Mouse (Mus musculus) forebrain, embryonic 15.5 days (tissue): ENCODE data around the gene Pop7. TPM values are rescaled to one million over a fixed set of nuclear protein-coding genes. Genes with fewer than 3 reads are reported as not detected.
A peak's percentile ranks its signal among the peaks of the same experiment; 100 is the strongest.

Experiments used
- ATAC-seq: fragments of 200-750 bp; cut with Nextera tagmentation; replicated peaks from 2 replicates; pipeline ENCODE4 v1.8.0; 2017; ENCODE audit warnings: mild to moderate bottlenecking, moderate TSS enrichment, moderate library complexity
- H3K27ac ChIP-seq: fragments of 300-500 bp; sonication (generic); replicated peaks from 2 replicates; pipeline ENCODE4 v1.5.1; 2015; ENCODE audit warnings: mild to moderate bottlenecking, inconsistent platforms
- H3K27me3 ChIP-seq: fragments of 300-500 bp; sonication (generic); 2 replicates; pipeline ENCODE4 v1.6.1; 2015; ENCODE audit warnings: inconsistent platforms
- H3K36me3 ChIP-seq: fragments of 300-500 bp; sonication (generic); 2 replicates; pipeline ENCODE4 v1.6.1; 2015; ENCODE audit warnings: mild to moderate bottlenecking, inconsistent platforms
- H3K4me1 ChIP-seq: fragments of 300-500 bp; sonication (generic); 2 replicates; pipeline ENCODE4 v1.6.1; 2015; ENCODE audit warnings: inconsistent platforms
- H3K4me2 ChIP-seq: fragments of 300-500 bp; sonication (generic); replicated peaks from 2 replicates; pipeline ENCODE4 v1.6.1; 2015; ENCODE audit warnings: mild to moderate bottlenecking, inconsistent platforms
- H3K4me3 ChIP-seq: fragments of 300-500 bp; sonication (generic); 2 replicates; pipeline ENCODE4 v1.5.1; 2015; ENCODE audit warnings: mild to moderate bottlenecking, inconsistent platforms
- H3K9ac ChIP-seq: fragments of 300-500 bp; sonication (generic); replicated peaks from 2 replicates; pipeline ENCODE4 v1.6.1; 2015; ENCODE audit warnings: mild to moderate bottlenecking, inconsistent platforms
- H3K9me3 ChIP-seq: fragments of 300-500 bp; sonication (generic); 2 replicates; pipeline ENCODE4 v1.6.1; 2016; ENCODE audit warnings: inconsistent platforms
- WGBS: fragments of 180-500 bp; shearing (Covaris S2); methylation state at CpG from one replicate; pipeline ENCODE4 v1.1.7; 2015; ENCODE audit warnings: mixed read lengths; 5-methylcytosine and 5-hydroxymethylcytosine counted together
- polyA plus RNA-seq: library from polyadenylated mRNA; unstranded; fragments of >200 nt; fragmentation: Nextera tagmentation; extraction: Ambion mirVana; gene quantifications from 2 replicates; pipeline ENCODE4 v1.2.1, GENCODE M21; 2015

Pop7 gene
- 75.9 and 79.3 TPM in 2 replicates for polyA plus RNA-seq

- Histone ChIP-seq H3K27me3 (no peaks in the 10 kb centered on the region; the same call in 1 of the 2 replicates), H3K9me3 (no peaks in the 10 kb centered on the region), H3K4me3 (peak within 1 kb of the TSS; percentile 82), H3K4me1 (peaks cover 16% of the 10 kb centered on the region), H3K9ac (peak within 1 kb of the TSS; percentile 80), H3K27ac (peak within 1 kb of the TSS; percentile 99), H3K36me3 (no peaks in the 10 kb centered on the region), H3K4me2 (peak within 1 kb of the TSS; percentile 90)
- WGBS = 1% methylated on average over 64 of the region's 64 CpGs
- ATAC-seq = peak; percentile 94
These were observed at the start of gene Pop7 for GRCm38 (mm10) chr5:137501709-137502666. Pop7 (minus strand) TSS chr5:137502518.

GRCm38 (mm10) chr5:137551119-137551518 lies 48.8 kb upstream of the Pop7 start:
- no peak overlapping the region for H3K9ac ChIP-seq
- H3K9me3 ChIP-seq = no peaks in the 10 kb centered on the region
- H3K4me1 ChIP-seq = peaks cover 18% of the 10 kb centered on the region
- ATAC-seq = no peak
- no peaks in the 10 kb centered on the region for H3K27me3 ChIP-seq
- no peak overlapping the region for H3K27ac ChIP-seq
- WGBS = 72% methylated on average over 5 of the region's 5 CpGs
- no peak overlapping the region for H3K4me2 ChIP-seq
- no peaks in the 10 kb centered on the region for H3K36me3 ChIP-seq
- H3K4me3 ChIP-seq = no peak overlapping the region

GRCm38 (mm10) chr5:137549840-137550239 lies 47.5 kb upstream of the Pop7 start:
- Histone ChIP-seq H3K4me3 (no peak overlapping the region), H3K9ac (no peak overlapping the region), H3K27ac (no peak overlapping the region), H3K4me1 (peaks cover 13% of the 10 kb centered on the region), H3K27me3 (no peaks in the 10 kb centered on the region), H3K4me2 (no peak overlapping the region), H3K9me3 (no peaks in the 10 kb centered on the region), H3K36me3 (no peaks in the 10 kb centered on the region)
- ATAC-seq = no peak
- 85% methylated on average over 2 of the region's 2 CpGs for WGBS

- H3K9ac ChIP-seq = no peak overlapping the region
- no peak for ATAC-seq
- H3K27me3 ChIP-seq = no peaks in the 10 kb centered on the region
- no peak overlapping the region for H3K4me2 ChIP-seq
- H3K9me3 ChIP-seq = no peaks in the 10 kb centered on the region
- 76% methylated on average over 4 of the region's 4 CpGs for WGBS
- no peaks in the 10 kb centered on the region for H3K36me3 ChIP-seq
- H3K4me1 ChIP-seq = peaks cover 7% of the 10 kb centered on the region; the same call in 1 of the 2 replicates
- no peak overlapping the region for H3K27ac ChIP-seq
- no peak overlapping the region for H3K4me3 ChIP-seq
These were observed 43.3 kb upstream of the Pop7 start for GRCm38 (mm10) chr5:137545596-137545995.

- no peak overlapping the region for H3K4me2 ChIP-seq
- H3K27me3 ChIP-seq = no peaks in the 10 kb centered on the region
- peaks cover 7% of the 10 kb centered on the region for H3K4me1 ChIP-seq
- no peak overlapping the region for H3K4me3 ChIP-seq
- H3K27ac ChIP-seq = no peak overlapping the region
- H3K36me3 ChIP-seq = no peaks in the 10 kb centered on the region
- H3K9me3 ChIP-seq = no peaks in the 10 kb centered on the region
- ATAC-seq = no peak
- H3K9ac ChIP-seq = no peak overlapping the region
- WGBS = 65% methylated on average over 6 of the region's 6 CpGs
These were observed 42.6 kb upstream of the Pop7 start for GRCm38 (mm10) chr5:137544926-137545325.

- no peak overlapping the region for H3K4me3 ChIP-seq
- H3K9me3 ChIP-seq = no peaks in the 10 kb centered on the region
- peak overlapping the region; percentile 57 for H3K27ac ChIP-seq
- no peaks in the 10 kb centered on the region for H3K36me3 ChIP-seq
- no peak overlapping the region for H3K4me2 ChIP-seq
- no peaks in the 10 kb centered on the region for H3K27me3 ChIP-seq
- no peak overlapping the region for H3K9ac ChIP-seq
- peaks cover 16% of the 10 kb centered on the region for H3K4me1 ChIP-seq
- 53% methylated on average over 5 of the region's 5 CpGs for WGBS
- ATAC-seq = 0 out of 2 replicates have a peak, but pooled peaks have one; percentile 58
These were observed 39.6 kb upstream of the Pop7 start for GRCm38 (mm10) chr5:137541768-137542540.

- Histone ChIP-seq H3K4me3 (no peak overlapping the region), H3K27me3 (no peaks in the 10 kb centered on the region), H3K4me2 (no peak overlapping the region), H3K9ac (no peak overlapping the region), H3K36me3 (no peaks in the 10 kb centered on the region), H3K27ac (no peak overlapping the region), H3K9me3 (no peaks in the 10 kb centered on the region), H3K4me1 (peaks cover 16% of the 10 kb centered on the region)
- ATAC-seq = no peak
- WGBS = 73% methylated on average over 6 of the region's 6 CpGs
These were observed 38.7 kb upstream of the Pop7 start for GRCm38 (mm10) chr5:137540991-137541390.

GRCm38 (mm10) chr5:137539291-137539801 lies 37.0 kb upstream of the Pop7 start:
- H3K36me3 ChIP-seq = no peaks in the 10 kb centered on the region
- H3K27ac ChIP-seq = peak overlapping the region; percentile 41
- H3K4me3 ChIP-seq = no peak overlapping the region
- no peaks in the 10 kb centered on the region for H3K9me3 ChIP-seq
- ATAC-seq = peak; percentile 57
- no peak overlapping the region for H3K9ac ChIP-seq
- no peaks in the 10 kb centered on the region for H3K27me3 ChIP-seq
- H3K4me1 ChIP-seq = peaks cover 16% of the 10 kb centered on the region
- WGBS = 34% methylated on average over 7 of the region's 7 CpGs
- no peak overlapping the region for H3K4me2 ChIP-seq

- Histone ChIP-seq H3K27ac (no peak overlapping the region), H3K9ac (no peak overlapping the region), H3K4me2 (no peak overlapping the region), H3K9me3 (no peaks in the 10 kb centered on the region), H3K4me3 (no peak overlapping the region), H3K36me3 (no peaks in the 10 kb centered on the region), H3K4me1 (peaks cover 20% of the 10 kb centered on the region), H3K27me3 (no peaks in the 10 kb centered on the region)
- no peak for ATAC-seq
- 62% methylated on average over 4 of the region's 4 CpGs for WGBS
These were observed 35.1 kb upstream of the Pop7 start for GRCm38 (mm10) chr5:137537461-137537860.

GRCm38 (mm10) chr5:137535318-137535717 lies 33.0 kb upstream of the Pop7 start:
- peaks cover 18% of the 10 kb centered on the region for H3K4me1 ChIP-seq
- no peak overlapping the region for H3K4me2 ChIP-seq
- H3K9me3 ChIP-seq = no peaks in the 10 kb centered on the region
- H3K27ac ChIP-seq = no peak overlapping the region
- no peaks in the 10 kb centered on the region for H3K27me3 ChIP-seq
- 81% methylated on average over 9 of the region's 9 CpGs for WGBS
- ATAC-seq = no peak
- no peaks in the 10 kb centered on the region for H3K36me3 ChIP-seq
- no peak overlapping the region for H3K4me3 ChIP-seq
- no peak overlapping the region for H3K9ac ChIP-seq

GRCm38 (mm10) chr5:137534762-137535161 lies 32.4 kb upstream of the Pop7 start:
- H3K27me3 ChIP-seq = no peaks in the 10 kb centered on the region
- no peak overlapping the region for H3K4me3 ChIP-seq
- ATAC-seq = no peak
- H3K36me3 ChIP-seq = peaks cover 3% of the 10 kb centered on the region
- no peak overlapping the region for H3K27ac ChIP-seq
- H3K4me1 ChIP-seq = peaks cover 21% of the 10 kb centered on the region
- no peak overlapping the region for H3K4me2 ChIP-seq
- H3K9me3 ChIP-seq = no peaks in the 10 kb centered on the region
- H3K9ac ChIP-seq = no peak overlapping the region
- 95% methylated on average over 3 of the region's 3 CpGs for WGBS
